Mouse (Mus musculus) stomach, postnatal 0 days (tissue): ENCODE measurements around the gene Il21r.

Experiments
- CTCF ChIP-seq: IDR thresholded peaks from 2 replicates; pipeline ENCODE4 v1.5.1; 2016; ENCODE audit warnings: antibody characterized with exemption, low read depth, mild to moderate bottlenecking, moderate library complexity
- EP300 ChIP-seq: optimal IDR thresholded peaks from 2 replicates; pipeline ENCODE3; 2016; ENCODE audit warnings: antibody characterized with exemption

- TF ChIP-seq CTCF: no peak
- TF ChIP-seq EP300: no peak
Observed at GRCm38 (mm10) chr7:125604362-125605319, 1.4 kb downstream of the Il21r start.
